Mouse (Mus musculus) adrenal gland, adult 18-20 months (tissue): ENCODE results near the gene Olfr1389. TPM values are rescaled to one million over a fixed set of nuclear protein-coding genes. Genes with fewer than 3 reads are reported as not detected.
"Not testable (repeated sequence)": the region's sequence is repeated elsewhere in the genome, so short reads cannot be mapped to it uniquely, and the experiment has no call there.

ENCODE experiments used
- DNase-seq, 2 experiments: peaks; one replicate each; pipeline ENCODE4 v3.0.0; 2021 to 2022; ENCODE audit warnings: low spot score in 2 of 2
- long read RNA-seq, 2 experiments: library from polyadenylated mRNA; stranded (forward); transcript quantifications; one replicate each; pipeline ENCODE4 v2.0.0; 2021
- total RNA-seq, 2 experiments: library from RNA; stranded (reverse); gene quantifications; 1 replicate in 1 of 2; 2 replicates in 1 of 2; pipeline ENCODE4 v1.2.3; 2021

Gene Olfr1389
- not detected for total RNA-seq
- long read RNA-seq, experiment 1 = 0 reads
- long read RNA-seq, experiment 2 = 0 reads

- DNase-seq = no peak
Observed at GRCm38 (mm10) chr11:49422767-49423166, at the start of gene Olfr1389. Olfr1389 (plus strand) TSS chr11:49423067.

- no peak for DNase-seq
Observed at GRCm38 (mm10) chr11:49383133-49383532, 39.7 kb upstream of the Olfr1389 start.

GRCm38 (mm10) chr11:49386118-49386517 is 36.7 kb upstream of the Olfr1389 start:
- DNase-seq = not testable (repeated sequence)

DNA sequence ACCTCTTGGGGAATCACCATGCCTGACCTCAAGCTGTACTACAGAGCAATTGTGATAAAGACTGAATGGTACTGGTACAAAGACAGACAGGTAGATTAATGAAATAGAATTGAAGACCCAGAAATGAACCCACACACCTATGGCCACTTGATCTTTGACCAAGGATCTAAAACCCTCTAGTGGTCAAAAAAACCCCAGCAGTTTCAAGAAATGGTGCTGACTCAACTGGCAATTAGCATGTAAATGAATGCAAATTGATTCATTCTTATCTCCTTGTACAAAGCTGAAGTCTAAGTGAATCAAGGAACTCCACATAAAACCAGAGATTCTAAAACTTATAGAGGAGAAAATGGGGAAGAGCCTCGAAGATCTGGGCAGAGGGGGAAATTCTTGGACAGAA is 30.2 kb upstream of the Olfr1389 start:
- not testable (repeated sequence) for DNase-seq

- no peak for DNase-seq
Observed at GRCm38 (mm10) chr11:49406784-49407183, 16.1 kb upstream of the Olfr1389 start.

DNA sequence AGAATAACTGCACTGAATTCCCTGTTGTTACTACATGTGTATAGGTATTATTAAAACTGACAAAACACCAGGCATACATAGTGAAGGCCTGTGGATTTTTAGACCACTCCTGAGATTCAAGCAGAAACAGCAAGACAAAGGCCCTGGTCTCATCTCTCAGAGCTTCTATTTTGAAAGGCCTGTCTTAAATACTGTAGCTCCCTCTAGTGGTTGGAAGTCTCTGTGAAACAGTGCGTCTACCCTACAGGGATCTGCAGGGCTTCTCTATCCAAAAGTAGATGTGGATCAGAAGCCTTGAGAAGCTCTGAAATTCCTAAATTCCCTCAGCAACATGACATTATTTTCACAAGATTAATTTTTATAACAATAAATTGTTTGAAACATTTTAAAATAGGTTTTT is 12.3 kb upstream of the Olfr1389 start:
- no peak for DNase-seq

GRCm38 (mm10) chr11:49425257-49425927 is 2.5 kb downstream of the Olfr1389 start:
- no peak for DNase-seq

- DNase-seq = no peak
Observed at GRCm38 (mm10) chr11:49429641-49430040, 6.8 kb downstream of the Olfr1389 start.

DNA sequence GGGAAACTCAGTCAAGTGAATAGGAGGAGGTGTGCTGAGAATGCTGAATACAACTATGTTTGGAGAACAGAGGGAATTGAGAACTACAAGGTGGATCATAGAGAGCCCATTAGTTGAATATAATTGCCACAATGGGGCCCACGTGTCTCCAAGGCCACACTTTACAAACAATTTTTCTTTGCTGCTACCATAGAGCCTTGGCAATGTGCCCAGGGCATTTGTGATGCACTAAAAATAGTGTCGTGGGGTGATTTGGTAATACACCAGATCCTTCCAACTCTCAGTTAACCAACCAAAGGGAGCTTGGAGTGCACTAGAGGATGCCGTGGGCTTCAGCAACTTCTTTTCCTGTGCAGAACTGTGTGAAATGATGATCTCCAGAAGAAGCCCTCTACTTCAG is 13.5 kb downstream of the Olfr1389 start, which contains the start of gene Olfr1388:
Gene Olfr1388, plus strand, starts transcription at position 214 of the 400 bp plus-strand sequence.
- DNase-seq = peak in 1 of 2 experiments; percentile 19

DNA sequence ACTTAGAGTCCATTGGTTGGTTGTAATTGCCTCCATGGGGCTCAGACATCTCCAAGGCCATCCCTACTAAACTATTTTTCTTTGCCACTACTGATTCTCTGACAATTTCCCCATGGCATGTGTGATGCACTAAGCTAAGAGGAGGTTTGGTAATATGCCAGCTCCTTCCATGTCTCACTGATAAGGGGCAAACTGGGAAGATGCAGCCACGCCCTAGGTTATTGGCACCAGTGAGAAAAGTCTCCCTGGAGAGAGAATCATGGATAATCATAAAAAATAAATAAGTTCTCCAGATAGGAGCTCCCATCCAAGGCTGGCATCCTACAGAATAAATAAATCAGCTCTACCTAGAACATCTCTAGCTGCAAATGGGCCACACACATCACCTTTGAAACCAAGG is 32.2 kb downstream of the Olfr1389 start, which contains the start of gene Olfr1387:
Gene Olfr1387, plus strand, starts transcription at position 301 of the 400 bp plus-strand sequence.
- DNase-seq = no peak

- DNase-seq = not testable (repeated sequence)
Observed at GRCm38 (mm10) chr11:49464746-49465145, 41.9 kb downstream of the Olfr1389 start, which contains the start of gene Olfr1386. Olfr1386 (plus strand) TSS chr11:49465046.

Other genes starting within 250 kb of the Olfr1389 start
- 10 to 100 TPM; 26.2 to 32.8 TPM for gene Btnl9, start 235.9 kb upstream of the Olfr1389 start, total RNA-seq
- 10 to 100 TPM; 27.0 to 34.6 TPM for gene Zfp62, start 219.8 kb upstream of the Olfr1389 start, total RNA-seq
- 100 to 1,000 TPM; 114 to 141 TPM for gene Mgat1, start 178.9 kb upstream of the Olfr1389 start, total RNA-seq
- not detected for gene Olfr1393, start 144.8 kb upstream of the Olfr1389 start, total RNA-seq
- gene Olfr1392, start 137.8 kb upstream of the Olfr1389 start, total RNA-seq = under 1 TPM in 1 of 2 experiments, not detected in 1; 0.10 TPM
- gene Olfr10, start 118.3 kb upstream of the Olfr1389 start, total RNA-seq = not detected
- gene Olfr1391, start 100.3 kb upstream of the Olfr1389 start, total RNA-seq = not detected
- gene Olfr1390, start 87.9 kb upstream of the Olfr1389 start, total RNA-seq = not detected
- gene Olfr1388, start 13.6 kb downstream of the Olfr1389 start, total RNA-seq = under 1 TPM in 1 of 2 experiments, not detected in 1; 0.17 TPM
- gene Olfr1387, start 32.3 kb downstream of the Olfr1389 start, total RNA-seq = not detected
- not detected for gene Olfr1386, start 42.0 kb downstream of the Olfr1389 start, total RNA-seq
- not detected for gene Olfr1385, start 66.0 kb downstream of the Olfr1389 start, total RNA-seq
- gene Olfr1384, start 83.7 kb downstream of the Olfr1389 start, total RNA-seq = not detected
- gene Olfr1383, start 96.6 kb downstream of the Olfr1389 start, total RNA-seq = under 1 TPM; 0.56 to 0.61 TPM
- gene Olfr1382, start 105.2 kb downstream of the Olfr1389 start, total RNA-seq = not detected
- gene Olfr1381, start 120.4 kb downstream of the Olfr1389 start, total RNA-seq = not detected
- gene Olfr1380, start 133.8 kb downstream of the Olfr1389 start, total RNA-seq = not detected
- 10 to 100 TPM; 14.4 to 14.5 TPM for gene Flt4, start 186.2 kb downstream of the Olfr1389 start, total RNA-seq
- not detected for gene Scgb3a1, start 240.5 kb downstream of the Olfr1389 start, total RNA-seq